Mouse (Mus musculus): ENCODE measurements around the gene B3galt1. TPM values are rescaled to one million over a fixed set of nuclear protein-coding genes. Genes with fewer than 3 reads are reported as not detected.

B3galt1 gene
- polyA plus RNA-seq, 1 experiment from 2014 or later: 9.2 TPM

DNA sequence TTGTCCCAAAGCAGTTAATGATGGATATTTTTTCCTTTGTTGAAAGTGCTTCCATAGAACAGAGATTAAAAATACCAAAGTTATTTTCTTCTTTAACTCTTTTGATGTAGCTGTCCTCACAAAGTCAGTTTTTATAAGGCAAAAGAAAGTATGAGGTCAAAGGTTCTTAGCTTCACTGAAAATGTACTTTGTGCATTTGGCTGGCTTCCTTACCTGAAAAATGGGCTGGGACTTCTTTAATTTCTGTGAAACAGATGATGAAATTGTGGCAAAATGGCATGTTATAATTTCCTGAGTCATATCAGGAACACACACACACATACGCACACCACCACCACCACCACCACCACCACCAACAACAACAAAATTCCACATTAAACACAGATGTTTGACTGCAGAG lies 427.8 kb downstream of the B3galt1 start:
- no peaks in the 10 kb centered on the region for H3K9me3 ChIP-seq
- H3K4me3 ChIP-seq (replicated peaks): no peak overlapping the region
- no peak overlapping the region for H3K27ac ChIP-seq
- WGBS: 88% methylated on average over 1 of the region's 1 CpGs
- no peaks in the 10 kb centered on the region; the same call in 1 of the 2 replicates for H3K4me1 ChIP-seq (replicated peaks)
- ATAC-seq (ENCODE audit: insufficient number of reproducible peaks, insufficient read depth, low FRiP score, low TSS enrichment, low read depth): no peak
- no peaks in the 10 kb centered on the region for H3K36me3 ChIP-seq
- H3K9ac ChIP-seq (replicated peaks): no peak overlapping the region
- H3K4me2 ChIP-seq: no peak overlapping the region
- no peaks in the 10 kb centered on the region for H3K27me3 ChIP-seq

DNA sequence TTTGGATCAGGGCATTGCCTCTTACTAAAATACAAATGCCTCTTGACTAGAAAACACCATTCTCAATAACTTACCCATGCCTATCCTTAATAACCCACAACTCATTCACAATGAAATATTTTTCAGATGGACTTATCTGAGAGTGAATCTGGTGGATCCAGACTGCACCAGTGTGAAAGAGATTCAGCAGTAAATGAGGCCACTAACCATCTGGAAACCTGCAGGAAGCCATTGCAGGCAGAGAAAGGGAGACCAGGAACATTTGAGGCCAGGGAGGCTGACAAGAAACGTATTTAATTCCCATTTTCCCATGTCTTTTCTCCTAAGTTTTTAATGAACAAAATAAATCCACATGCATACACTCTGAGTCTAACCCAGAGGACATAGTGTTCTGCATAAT lies 437.4 kb downstream of the B3galt1 start:
- no peak for ATAC-seq (ENCODE audit: insufficient number of reproducible peaks, insufficient read depth, low FRiP score, low TSS enrichment, low read depth)
- Histone ChIP-seq H3K36me3 (no peaks in the 10 kb centered on the region), H3K4me3 (replicated peaks) (no peak overlapping the region), H3K4me2 (no peak overlapping the region), H3K27me3 (no peaks in the 10 kb centered on the region), H3K9ac (replicated peaks) (no peak overlapping the region), H3K4me1 (replicated peaks) (no peaks in the 10 kb centered on the region), H3K27ac (no peak overlapping the region), H3K9me3 (no peaks in the 10 kb centered on the region)
- WGBS: 44% methylated on average over 1 of the region's 1 CpGs

DNA sequence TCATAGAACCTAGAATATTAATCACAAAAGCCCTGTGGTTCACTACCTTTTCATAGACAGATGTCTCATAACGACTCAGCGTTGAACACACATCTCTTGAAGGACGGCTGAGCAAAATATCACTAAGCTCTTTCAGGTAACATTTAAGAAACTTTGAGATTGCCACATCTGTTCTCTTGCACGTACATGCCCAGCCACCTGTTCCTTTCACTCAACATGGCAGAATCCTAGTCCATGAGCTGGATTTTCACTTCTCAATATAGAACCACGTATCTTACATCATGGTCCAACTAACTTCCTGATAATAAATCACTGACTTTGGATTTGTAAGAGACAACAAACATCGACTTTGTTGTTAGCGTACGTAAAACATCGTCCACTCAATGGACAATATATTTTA lies 439.5 kb downstream of the B3galt1 start:
- H3K9me3 ChIP-seq: no peaks in the 10 kb centered on the region
- H3K4me2 ChIP-seq: no peak overlapping the region
- no peak overlapping the region for H3K27ac ChIP-seq
- no peaks in the 10 kb centered on the region for H3K36me3 ChIP-seq
- ATAC-seq (ENCODE audit: insufficient number of reproducible peaks, insufficient read depth, low FRiP score, low TSS enrichment, low read depth): no peak
- no peaks in the 10 kb centered on the region for H3K4me1 ChIP-seq (replicated peaks)
- no peaks in the 10 kb centered on the region for H3K27me3 ChIP-seq
- 89% methylated on average over 9 of the region's 9 CpGs for WGBS
- no peak overlapping the region for H3K4me3 ChIP-seq (replicated peaks)
- no peak overlapping the region for H3K9ac ChIP-seq (replicated peaks)

DNA sequence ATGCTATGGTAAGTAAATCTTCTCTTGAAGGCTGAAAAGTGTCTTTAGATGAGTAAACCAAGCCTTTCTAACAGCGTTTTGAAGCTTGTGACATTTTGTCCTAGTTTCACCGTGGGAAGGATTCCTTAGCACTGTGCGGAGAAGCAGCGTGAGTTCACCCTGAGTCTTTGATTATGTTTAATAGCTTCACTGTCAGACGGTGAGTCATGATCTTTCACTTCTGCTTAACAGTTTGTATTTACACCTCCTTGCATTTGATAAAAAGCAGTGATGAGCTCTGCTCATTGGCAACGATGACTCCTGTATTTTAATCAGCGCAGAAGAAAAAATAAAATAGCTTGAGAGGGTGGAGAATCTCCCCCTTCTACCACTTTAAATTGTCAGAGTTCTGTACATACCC lies 440.0 kb downstream of the B3galt1 start:
- Histone ChIP-seq H3K9me3 (no peaks in the 10 kb centered on the region), H3K4me2 (no peak overlapping the region), H3K27me3 (no peaks in the 10 kb centered on the region), H3K27ac (no peak overlapping the region), H3K9ac (replicated peaks) (no peak overlapping the region), H3K4me1 (replicated peaks) (no peaks in the 10 kb centered on the region), H3K4me3 (replicated peaks) (no peak overlapping the region), H3K36me3 (no peaks in the 10 kb centered on the region)
- no peak for ATAC-seq (ENCODE audit: insufficient number of reproducible peaks, insufficient read depth, low FRiP score, low TSS enrichment, low read depth)
- WGBS: 86% methylated on average over 7 of the region's 7 CpGs

DNA sequence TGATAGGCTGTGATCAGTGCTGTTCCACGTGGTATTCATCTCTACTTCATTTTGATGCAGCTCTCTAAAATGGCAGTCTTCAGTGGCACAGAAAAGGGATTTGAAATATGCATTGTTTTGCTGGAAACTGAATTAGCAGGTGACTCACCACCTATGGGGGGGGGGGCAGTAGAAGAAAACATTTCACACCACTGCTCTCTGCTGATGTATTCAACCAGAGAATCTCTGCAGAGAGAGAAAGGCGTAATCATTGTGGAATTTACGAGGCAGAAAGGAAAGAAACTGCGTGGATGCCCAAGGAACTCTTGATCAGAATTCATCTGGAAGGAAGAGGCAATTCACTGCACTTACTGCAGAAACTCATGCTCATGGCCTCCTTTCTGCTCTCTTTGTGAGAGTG lies 445.7 kb downstream of the B3galt1 start:
- no peaks in the 10 kb centered on the region for H3K36me3 ChIP-seq
- no peak overlapping the region for H3K9ac ChIP-seq (replicated peaks)
- H3K4me3 ChIP-seq (replicated peaks): no peak overlapping the region
- no peak overlapping the region for H3K4me2 ChIP-seq
- 73% methylated on average over 4 of the region's 4 CpGs for WGBS
- H3K27ac ChIP-seq: no peak overlapping the region
- H3K4me1 ChIP-seq (replicated peaks): no peaks in the 10 kb centered on the region
- ATAC-seq (ENCODE audit: insufficient number of reproducible peaks, insufficient read depth, low FRiP score, low TSS enrichment, low read depth): no peak
- no peaks in the 10 kb centered on the region for H3K27me3 ChIP-seq
- no peaks in the 10 kb centered on the region for H3K9me3 ChIP-seq

DNA sequence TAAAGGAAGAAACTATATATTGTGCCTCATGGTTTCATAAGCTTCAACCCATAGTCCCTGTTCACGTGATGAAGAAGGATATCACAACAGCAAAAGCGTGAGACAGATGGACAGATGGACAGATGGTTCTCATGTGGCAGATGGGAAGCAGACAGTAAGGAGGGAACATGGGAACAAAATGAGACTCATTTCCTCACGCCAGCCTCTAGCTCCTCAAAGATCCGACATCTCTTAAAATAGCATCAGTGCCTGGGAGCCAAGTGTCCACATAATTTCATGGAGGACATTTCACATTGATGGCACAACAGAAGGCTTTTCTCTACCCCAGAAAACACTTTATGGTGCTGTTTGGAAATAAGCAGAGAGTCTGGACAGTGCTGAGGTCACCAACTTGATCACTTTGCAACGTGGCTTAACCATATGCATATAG lies 454.6 kb downstream of the B3galt1 start:
- H3K36me3 ChIP-seq: no peaks in the 10 kb centered on the region
- WGBS: 88% methylated on average over 5 of the region's 5 CpGs
- no peaks in the 10 kb centered on the region for H3K9me3 ChIP-seq
- H3K9ac ChIP-seq (replicated peaks): no peak overlapping the region
- H3K4me3 ChIP-seq (replicated peaks): no peak overlapping the region
- H3K27me3 ChIP-seq: no peaks in the 10 kb centered on the region
- H3K4me1 ChIP-seq (replicated peaks): no peaks in the 10 kb centered on the region
- H3K27ac ChIP-seq: no peak overlapping the region
- ATAC-seq (ENCODE audit: insufficient number of reproducible peaks, insufficient read depth, low FRiP score, low TSS enrichment, low read depth): no peak
- no peak overlapping the region for H3K4me2 ChIP-seq

DNA sequence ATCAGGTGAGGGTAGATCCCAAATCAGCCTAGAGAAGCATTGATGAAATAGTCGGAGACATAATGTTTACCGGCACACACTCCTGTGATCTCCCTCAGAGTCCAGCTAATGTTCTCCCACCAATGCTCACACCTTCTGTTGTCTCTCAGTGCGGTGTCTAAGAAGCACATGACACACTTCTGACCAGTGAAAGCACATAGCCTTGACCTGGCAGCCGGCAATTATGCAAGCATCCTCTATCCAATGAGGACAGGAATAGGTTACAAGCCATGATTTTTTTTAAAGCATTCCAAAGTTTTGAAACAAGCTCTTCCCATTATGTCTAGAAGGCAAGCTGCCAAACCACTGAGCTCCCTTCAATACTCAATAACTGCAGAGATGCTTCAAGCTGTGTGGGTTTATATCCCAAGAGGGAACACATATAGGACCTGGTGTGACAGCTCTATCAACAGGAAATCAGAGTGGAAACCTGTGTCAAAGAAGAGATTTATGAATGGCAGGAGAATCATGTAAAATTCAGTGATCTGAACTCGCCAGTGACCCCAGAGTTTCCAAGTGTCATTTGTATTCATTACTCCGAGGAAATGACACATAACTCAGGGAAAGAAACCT lies 456.0 kb downstream of the B3galt1 start:
- Histone ChIP-seq H3K4me1 (replicated peaks) (no peaks in the 10 kb centered on the region), H3K4me3 (replicated peaks) (no peak overlapping the region), H3K9me3 (no peaks in the 10 kb centered on the region), H3K27me3 (no peaks in the 10 kb centered on the region), H3K27ac (no peak overlapping the region), H3K4me2 (no peak overlapping the region), H3K36me3 (no peaks in the 10 kb centered on the region), H3K9ac (replicated peaks) (no peak overlapping the region)
- ATAC-seq (ENCODE audit: insufficient number of reproducible peaks, insufficient read depth, low FRiP score, low TSS enrichment, low read depth): no peak
- WGBS: 83% methylated on average over 6 of the region's 6 CpGs

DNA sequence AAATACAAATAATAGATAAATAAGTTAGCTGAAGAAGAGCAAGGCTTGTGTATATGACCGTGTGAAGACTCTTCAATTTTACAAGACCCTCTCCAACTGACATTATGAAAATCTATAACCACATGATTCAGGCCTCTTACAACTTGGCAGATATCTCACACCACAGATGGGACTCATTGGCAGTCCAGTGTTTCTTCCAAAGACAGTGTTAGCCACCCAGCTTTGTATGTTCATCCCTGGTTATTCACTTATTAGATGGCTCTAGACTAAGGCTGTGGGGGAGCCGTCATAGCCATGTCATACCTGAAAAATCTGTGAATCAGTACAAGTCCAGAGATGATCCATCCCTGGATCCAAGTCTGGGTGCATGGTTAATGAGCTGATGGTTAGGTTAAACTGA lies 463.1 kb downstream of the B3galt1 start:
- H3K9me3 ChIP-seq: no peaks in the 10 kb centered on the region
- no peaks in the 10 kb centered on the region for H3K27me3 ChIP-seq
- H3K4me2 ChIP-seq: no peak overlapping the region
- H3K4me1 ChIP-seq (replicated peaks): no peaks in the 10 kb centered on the region
- WGBS: 95% methylated on average over 2 of the region's 2 CpGs
- no peak overlapping the region for H3K27ac ChIP-seq
- no peak overlapping the region for H3K4me3 ChIP-seq (replicated peaks)
- no peak overlapping the region for H3K9ac ChIP-seq (replicated peaks)
- H3K36me3 ChIP-seq: no peaks in the 10 kb centered on the region
- no peak for ATAC-seq (ENCODE audit: insufficient number of reproducible peaks, insufficient read depth, low FRiP score, low TSS enrichment, low read depth)

DNA sequence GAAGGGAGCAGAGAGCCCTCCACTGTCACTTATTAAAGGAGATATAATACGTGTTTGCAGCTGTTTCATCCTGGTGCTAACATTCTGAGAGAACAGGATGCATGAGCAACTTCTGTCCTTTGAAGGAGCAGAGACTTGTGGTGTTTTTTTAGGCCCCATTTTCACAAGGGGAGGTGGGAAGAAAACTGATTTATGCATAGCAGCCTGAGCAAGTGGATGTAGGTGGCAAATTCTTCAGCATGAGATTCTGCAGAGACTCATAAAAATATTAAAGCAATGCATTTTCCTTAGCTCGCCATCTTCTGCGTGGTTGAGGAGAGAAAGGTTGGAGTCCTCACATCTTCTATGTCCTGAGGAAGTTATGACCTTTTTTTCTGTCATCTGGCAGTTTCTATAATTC lies 469.0 kb downstream of the B3galt1 start:
- Histone ChIP-seq H3K36me3 (no peaks in the 10 kb centered on the region), H3K27ac (no peak overlapping the region)
- ATAC-seq (ENCODE audit: insufficient number of reproducible peaks, insufficient read depth, low FRiP score, low TSS enrichment, low read depth): no peak

DNA sequence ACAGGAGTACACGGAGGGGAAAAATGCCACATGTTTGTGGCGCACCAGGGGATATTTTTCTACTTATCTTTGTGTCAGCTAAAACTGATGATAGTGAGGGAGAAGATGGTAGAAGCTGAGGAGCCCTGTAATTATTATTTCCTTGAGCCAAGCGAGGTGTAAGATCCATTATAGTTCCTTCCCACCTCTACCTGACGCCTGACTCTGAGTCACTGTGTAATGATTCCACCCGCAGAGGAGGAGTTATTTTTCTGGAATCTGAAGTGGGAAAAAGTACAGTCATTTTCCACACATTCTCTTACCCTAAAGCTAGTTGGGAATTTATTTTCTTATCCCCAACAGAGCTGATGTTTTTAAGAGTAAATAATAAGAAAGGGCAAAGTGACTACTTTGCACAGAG lies 475.1 kb downstream of the B3galt1 start:
- Histone ChIP-seq H3K9ac (replicated peaks) (no peak overlapping the region), H3K4me3 (replicated peaks) (no peak overlapping the region), H3K36me3 (no peaks in the 10 kb centered on the region), H3K27ac (no peak overlapping the region), H3K27me3 (no peaks in the 10 kb centered on the region), H3K9me3 (no peaks in the 10 kb centered on the region), H3K4me2 (no peak overlapping the region), H3K4me1 (replicated peaks) (no peaks in the 10 kb centered on the region)
- ATAC-seq (ENCODE audit: insufficient number of reproducible peaks, insufficient read depth, low FRiP score, low TSS enrichment, low read depth): no peak
- WGBS: 80% methylated on average over 5 of the region's 5 CpGs

More for the DNA sequence above, 469.0 kb downstream of the B3galt1 start:
- H3K9ac ChIP-seq (replicated peaks): no peak overlapping the region
- 90% methylated on average over 3 of the region's 3 CpGs for WGBS
- H3K4me1 ChIP-seq (replicated peaks): no peaks in the 10 kb centered on the region
- no peaks in the 10 kb centered on the region for H3K27me3 ChIP-seq
- H3K4me2 ChIP-seq: no peak overlapping the region
- no peak overlapping the region for H3K4me3 ChIP-seq (replicated peaks)
- H3K9me3 ChIP-seq: no peaks in the 10 kb centered on the region

DNA sequence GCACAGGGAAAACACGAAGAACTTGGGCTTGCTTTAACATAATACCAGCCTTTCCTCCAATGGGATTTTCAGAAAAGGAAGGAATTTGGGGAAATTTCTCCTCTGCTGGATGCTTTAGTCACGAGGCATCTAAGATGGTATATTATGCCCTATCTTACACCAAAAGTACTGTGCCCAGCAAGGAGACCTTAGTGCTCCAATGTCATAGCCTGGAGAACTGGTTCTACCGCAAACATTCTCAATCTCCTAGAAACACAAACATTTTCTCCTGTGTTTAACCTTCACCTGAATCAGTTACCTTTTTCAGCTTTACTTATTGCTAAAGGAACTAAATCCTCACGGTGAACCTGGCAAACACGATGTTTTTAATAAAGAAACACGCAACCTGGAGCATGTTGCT lies 486.8 kb downstream of the B3galt1 start:
- no peaks in the 10 kb centered on the region for H3K27me3 ChIP-seq
- no peak overlapping the region for H3K4me3 ChIP-seq (replicated peaks)
- H3K27ac ChIP-seq: no peak overlapping the region
- no peak overlapping the region for H3K9ac ChIP-seq (replicated peaks)
- WGBS: 86% methylated on average over 6 of the region's 6 CpGs
- no peaks in the 10 kb centered on the region for H3K36me3 ChIP-seq
- no peaks in the 10 kb centered on the region for H3K4me1 ChIP-seq (replicated peaks)
- no peak overlapping the region for H3K4me2 ChIP-seq
- no peaks in the 10 kb centered on the region for H3K9me3 ChIP-seq
- ATAC-seq (ENCODE audit: insufficient number of reproducible peaks, insufficient read depth, low FRiP score, low TSS enrichment, low read depth): no peak

DNA sequence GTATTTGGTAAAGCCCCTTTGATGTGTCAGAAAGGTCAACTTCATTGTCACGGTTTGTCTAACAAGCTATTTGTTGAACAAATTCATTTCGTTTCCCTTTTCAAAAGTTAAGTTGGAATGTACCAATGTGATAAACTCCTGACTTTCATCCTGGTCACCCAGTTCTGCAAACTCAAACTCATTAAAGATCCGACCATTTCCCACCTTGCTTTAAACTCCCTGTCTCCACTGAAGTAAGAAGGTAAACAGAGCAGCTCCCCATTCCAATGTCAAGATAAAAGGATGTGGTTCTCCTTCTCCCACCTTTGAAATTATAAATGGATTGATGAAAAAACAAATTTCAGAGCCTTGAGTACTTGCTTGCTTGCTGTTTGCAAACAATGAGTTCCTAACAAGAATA lies 487.6 kb downstream of the B3galt1 start:
- WGBS: 72% methylated on average over 3 of the region's 3 CpGs
- no peak overlapping the region for H3K4me2 ChIP-seq
- ATAC-seq (ENCODE audit: insufficient number of reproducible peaks, insufficient read depth, low FRiP score, low TSS enrichment, low read depth): no peak
- H3K9ac ChIP-seq (replicated peaks): no peak overlapping the region
- H3K36me3 ChIP-seq: no peaks in the 10 kb centered on the region
- no peak overlapping the region for H3K27ac ChIP-seq
- H3K9me3 ChIP-seq: no peaks in the 10 kb centered on the region
- no peaks in the 10 kb centered on the region for H3K4me1 ChIP-seq (replicated peaks)
- no peaks in the 10 kb centered on the region for H3K27me3 ChIP-seq
- no peak overlapping the region for H3K4me3 ChIP-seq (replicated peaks)
